Mouse (Mus musculus) adrenal gland, postnatal 36 days (tissue): ENCODE measurements at regions not wholly inside any gene's neighbourhood (a gene's known extent, or its start where the extent isn't known, plus 50 kb on each side); places are given as distances from the start of the nearest gene placed in this dataset.

Experiments used
- DNase-seq, 2 experiments: peaks; one replicate each; pipeline ENCODE4 v3.0.0; 2021; ENCODE audit warnings: mixed read lengths in 1 of 2

- DNase-seq, result no peak
Measured at GRCm38 (mm10) chr13:28756915-28757765, 196.4 kb downstream of the Sox4 start.

GRCm38 (mm10) chr13:28754207-28754606 lies 199.3 kb downstream of the Sox4 start:
- DNase-seq, result no peak

- no peak for DNase-seq
Measured at GRCm38 (mm10) chr13:28750949-28751692, 202.4 kb downstream of the Sox4 start.

- DNase-seq, result no peak
Measured at GRCm38 (mm10) chr13:28740158-28740670, 213.3 kb downstream of the Sox4 start.

- peak in 1 of 2 experiments; percentile 9 for DNase-seq
Measured at GRCm38 (mm10) chr13:28738160-28739100, 215.1 kb downstream of the Sox4 start.

- no peak for DNase-seq
Measured at GRCm38 (mm10) chr13:28732475-28732874, 221.0 kb downstream of the Sox4 start.

- no peak for DNase-seq
Measured at GRCm38 (mm10) chr13:28732036-28732435, 221.5 kb downstream of the Sox4 start.

- no peak for DNase-seq
Measured at GRCm38 (mm10) chr13:28730059-28730580, 223.4 kb downstream of the Sox4 start.

GRCm38 (mm10) chr13:28728768-28729167 lies 224.7 kb downstream of the Sox4 start:
- no peak for DNase-seq

GRCm38 (mm10) chr13:28724300-28724699 lies 229.2 kb downstream of the Sox4 start:
- DNase-seq, result peak; percentile 12 to 14

GRCm38 (mm10) chr13:28722074-28722473 lies 231.4 kb downstream of the Sox4 start:
- no peak for DNase-seq

- peak in 1 of 2 experiments; percentile 21 for DNase-seq
Measured at GRCm38 (mm10) chr13:28721548-28721981, 231.9 kb downstream of the Sox4 start.

- no peak for DNase-seq
Measured at GRCm38 (mm10) chr13:28720639-28721239, 232.8 kb downstream of the Sox4 start.

- no peak for DNase-seq
Measured at GRCm38 (mm10) chr13:28720169-28720568, 233.3 kb downstream of the Sox4 start.

GRCm38 (mm10) chr13:28718868-28719265 lies 234.6 kb downstream of the Sox4 start:
- DNase-seq, result no peak

GRCm38 (mm10) chr13:28718169-28718867 lies 235.2 kb downstream of the Sox4 start:
- DNase-seq, result peak; percentile 5 to 18

- no peak for DNase-seq
Measured at GRCm38 (mm10) chr13:28717404-28717803, 236.1 kb downstream of the Sox4 start.

GRCm38 (mm10) chr13:28709966-28710365 lies 243.5 kb downstream of the Sox4 start:
- no peak for DNase-seq

GRCm38 (mm10) chr13:28701309-28701708 lies 252.2 kb downstream of the Sox4 start:
- no peak for DNase-seq

GRCm38 (mm10) chr13:28700081-28700480 lies 253.4 kb downstream of the Sox4 start:
- DNase-seq, result no peak
